Mouse (Mus musculus): ENCODE data around the gene Serpina3a. TPM values are rescaled to one million over a fixed set of nuclear protein-coding genes. Genes with fewer than 3 reads are reported as not detected.

The Serpina3a gene
- total and polyA plus RNA-seq, 3 experiments = not detected

DNA sequence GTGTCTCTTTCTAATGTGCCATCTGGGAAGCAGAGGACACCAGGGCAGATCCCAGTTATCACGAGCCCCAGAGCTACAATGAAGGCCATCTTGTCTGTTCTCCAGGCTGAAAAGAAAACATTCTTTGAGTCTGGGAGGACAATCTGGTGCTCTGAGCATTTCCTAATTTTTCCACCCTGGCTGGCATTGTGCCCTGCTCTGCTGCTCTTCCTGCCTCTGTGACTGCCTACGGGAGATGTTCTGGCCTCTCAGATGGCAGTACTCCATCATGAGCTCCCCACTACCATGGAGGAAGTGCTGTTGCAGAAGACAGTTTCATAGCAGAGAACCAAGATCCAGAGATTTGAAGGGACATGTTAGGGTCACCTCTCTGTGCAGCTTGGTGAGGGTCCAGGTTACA lies 39.5 kb downstream of the Serpina3a start:
- no peaks in the 10 kb centered on the region for H3K9me3 ChIP-seq (replicated peaks; ENCODE audit: insufficient read depth, low read length)
- no peaks in the 10 kb centered on the region for H3K4me1 ChIP-seq (ENCODE audit: control insufficient read depth in 1 of 2, insufficient read depth in 2 of 2, low read length in 2 of 2)
- no peaks in the 10 kb centered on the region for H3K79me2 ChIP-seq (ENCODE audit: control insufficient read depth, insufficient read depth, low read length, poor library complexity)
- H3K27me3 ChIP-seq (ENCODE audit: control insufficient read depth in 1 of 2, insufficient read depth in 2 of 2, low read length in 2 of 2) = no peaks in the 10 kb centered on the region
- TF ChIP-seq CTCF (IDR thresholded peaks at IDR 0.05 in 2 of 3, conservative IDR thresholded peaks at IDR 0.05 in 1 of 3; ENCODE audit: control insufficient read depth in 1 of 3, insufficient read depth in 1 of 3, low read depth in 2 of 3, low read length in 3 of 3, poor library complexity in 1 of 3, severe bottlenecking in 1 of 3) = no peak
- TF ChIP-seq ZMIZ1 (IDR thresholded peaks at IDR 0.05; ENCODE audit: low read depth, low read length) = no peak
- TF ChIP-seq POLR2AphosphoS2 (IDR thresholded peaks at IDR 0.05; ENCODE audit: low read length) = no peak
- no peak for TF ChIP-seq ETS1 (IDR thresholded peaks at IDR 0.05; ENCODE audit: low read depth, low read length)
- no peak for TF ChIP-seq MAZ (IDR thresholded peaks at IDR 0.05; ENCODE audit: low read depth, low read length)
- TF ChIP-seq MYB (IDR thresholded peaks at IDR 0.05; ENCODE audit: low read depth, low read length) = no peak
- TF ChIP-seq CHD1 (IDR thresholded peaks at IDR 0.05; ENCODE audit: low read depth, low read length) = no peak
- no peak for TF ChIP-seq MYC (IDR thresholded peaks at IDR 0.05; ENCODE audit: low read depth, low read length)
- TF ChIP-seq POLR2AphosphoS5 (IDR thresholded peaks at IDR 0.05; ENCODE audit: borderline replicate concordance, low read depth, low read length) = no peak
- no peak for TF ChIP-seq MXI1 (IDR thresholded peaks at IDR 0.05; ENCODE audit: low read depth, low read length)
- TF ChIP-seq KAT2A (conservative IDR thresholded peaks at IDR 0.05; ENCODE audit: low read depth, low read length) = no peak
- TF ChIP-seq NELFE (IDR thresholded peaks at IDR 0.05; ENCODE audit: low read depth, low read length) = no peak
- no peak overlapping the region for H3K4me3 ChIP-seq (ENCODE audit: control insufficient read depth in 1 of 2, insufficient read depth in 1 of 2, low read depth in 2 of 2, low read length in 2 of 2)
- no peak overlapping the region for H3K9ac ChIP-seq (ENCODE audit: control insufficient read depth, low read depth, low read length, poor library complexity, severe bottlenecking)
- DNase-seq (ENCODE audit: low read depth, low spot score) = no peak
- H3K36me3 ChIP-seq (ENCODE audit: control insufficient read depth in 1 of 2, insufficient read depth in 2 of 2, low read length in 2 of 2) = no peaks in the 10 kb centered on the region
- no peak overlapping the region for H3K27ac ChIP-seq (ENCODE audit: control insufficient read depth, low read depth, low read length)

DNA sequence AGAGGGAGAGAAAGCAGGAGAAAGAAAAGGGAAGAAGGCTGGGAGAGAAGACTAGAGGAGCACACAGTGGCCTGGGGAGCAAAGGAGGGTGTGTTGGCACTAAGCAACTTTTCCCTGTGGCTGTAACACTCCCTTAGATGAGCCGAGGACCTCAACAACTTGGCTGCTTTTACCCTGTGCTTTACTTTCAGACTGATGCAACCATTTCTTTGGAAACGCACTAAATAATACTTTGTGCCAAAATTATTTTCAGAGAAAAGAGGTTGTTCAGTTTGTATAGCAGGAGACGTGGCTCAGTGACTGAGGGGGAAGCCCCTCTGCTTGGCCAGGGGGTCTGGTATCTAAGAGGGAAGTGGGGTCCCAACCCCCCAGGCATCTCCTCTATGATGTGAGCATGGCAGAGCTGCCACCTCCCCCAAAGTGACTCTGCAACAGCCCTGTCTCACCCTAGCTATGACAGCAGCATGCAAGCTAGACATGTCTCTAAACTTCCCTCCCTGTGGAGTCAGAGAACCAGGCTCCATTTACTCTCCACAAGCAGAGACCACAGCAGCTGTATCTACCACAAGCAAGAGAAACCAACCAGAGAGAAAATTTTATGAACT lies 40.6 kb downstream of the Serpina3a start:
- TF ChIP-seq EP300 (IDR thresholded peaks at IDR 0.05; ENCODE audit: low read depth in 1 of 2, low read length in 2 of 2) = no peak
- no peak for TF ChIP-seq SMC3 (IDR thresholded peaks at IDR 0.05; ENCODE audit: low read depth, low read length)
- no peak for TF ChIP-seq USF1 (IDR thresholded peaks at IDR 0.05; ENCODE audit: low read depth, low read length)
- no peak for TF ChIP-seq MYC (IDR thresholded peaks at IDR 0.05; ENCODE audit: low read depth, low read length)
- TF ChIP-seq JUND (IDR thresholded peaks at IDR 0.05; ENCODE audit: low read depth, low read length) = no peak
- TF ChIP-seq ZC3H11A (IDR thresholded peaks at IDR 0.05; ENCODE audit: low read depth, low read length) = no peak
- H3K9me3 ChIP-seq (replicated peaks; ENCODE audit: insufficient read depth, low read length) = no peaks in the 10 kb centered on the region
- H3K36me3 ChIP-seq (ENCODE audit: control insufficient read depth in 1 of 2, insufficient read depth in 2 of 2, low read length in 2 of 2) = no peaks in the 10 kb centered on the region
- H3K4me3 ChIP-seq (ENCODE audit: control insufficient read depth in 1 of 2, insufficient read depth in 1 of 2, low read depth in 2 of 2, low read length in 2 of 2) = no peak overlapping the region
- no peak overlapping the region for H3K9ac ChIP-seq (ENCODE audit: control insufficient read depth, low read depth, low read length, poor library complexity, severe bottlenecking)
- H3K27me3 ChIP-seq (ENCODE audit: control insufficient read depth in 1 of 2, insufficient read depth in 2 of 2, low read length in 2 of 2) = no peaks in the 10 kb centered on the region
- H3K4me1 ChIP-seq (ENCODE audit: control insufficient read depth in 1 of 2, insufficient read depth in 2 of 2, low read length in 2 of 2) = no peaks in the 10 kb centered on the region
- DNase-seq (ENCODE audit: low read depth, low spot score) = no peak
- no peaks in the 10 kb centered on the region for H3K79me2 ChIP-seq (ENCODE audit: control insufficient read depth, insufficient read depth, low read length, poor library complexity)
- no peak overlapping the region for H3K27ac ChIP-seq (ENCODE audit: control insufficient read depth, low read depth, low read length)
